Mouse (Mus musculus): ENCODE measurements around the gene Htr6.
A peak's percentile ranks its signal among the peaks of the same experiment; 100 is the strongest.

DNA sequence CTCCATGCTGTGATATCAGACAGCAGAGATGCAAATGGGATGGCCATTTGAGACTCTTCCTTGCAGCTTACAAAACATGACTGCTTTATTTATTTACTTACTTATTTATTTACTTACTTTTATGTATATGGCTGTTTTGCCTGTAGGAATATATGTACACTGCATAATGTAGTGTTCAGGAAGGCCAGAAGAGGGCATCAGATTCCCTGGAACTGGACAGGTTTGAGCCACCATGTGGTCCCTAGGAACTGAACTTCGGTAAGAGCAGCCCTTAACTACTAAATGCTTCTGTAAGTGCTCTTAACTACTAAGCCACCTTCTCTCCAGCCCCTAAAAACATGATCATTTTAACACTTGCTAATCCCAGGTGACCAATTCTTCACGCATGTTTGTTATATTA is 2.9 kb upstream of the Htr6 start:
- TF ChIP-seq CTCF (IDR thresholded peaks at IDR 0.05; ENCODE audit: extremely low read depth, insufficient read length, insufficient replicate concordance, low read depth, low read length) = peak; percentile 32; the same call in 1 of the 2 replicates
- no peak for TF ChIP-seq POLR2A (IDR thresholded peaks at IDR 0.05; ENCODE audit: low read depth, low read length)

Data from small intestine, adult 2 months (tissue).